Mouse (Mus musculus) embryonic facial prominence, embryonic 14.5 days (tissue): ENCODE data around the gene Fkbp15. TPM values are rescaled to one million over a fixed set of nuclear protein-coding genes. Genes with fewer than 3 reads are reported as not detected.

Experiments
- ATAC-seq: fragments of 200-750 bp; cut with Nextera tagmentation; 2 replicates; pipeline ENCODE4 v1.8.0; 2017; ENCODE audit warnings: low read depth, moderate number of reproducible peaks, moderate TSS enrichment
- DNase-seq: peaks from one replicate; pipeline ENCODE4 v3.0.0-alpha.2; 2015; ENCODE audit warnings: low spot score
- H3K27ac ChIP-seq: fragments of 300-500 bp; sonication (generic); replicated peaks from 2 replicates; pipeline ENCODE4 v1.5.1; 2014; ENCODE audit warnings: low read depth, mild to moderate bottlenecking, low read length, moderate library complexity
- H3K27me3 ChIP-seq: fragments of 300-500 bp; sonication (generic); replicated peaks from 2 replicates; pipeline ENCODE4 v1.6.1; 2014; ENCODE audit warnings: low read length; ENCODE audit not compliant: control insufficient read depth, insufficient read depth
- H3K36me3 ChIP-seq: fragments of 300-500 bp; sonication (generic); 2 replicates; pipeline ENCODE4 v1.6.1; 2014; ENCODE audit warnings: low read length, mixed read lengths; ENCODE audit not compliant: control insufficient read depth, insufficient read depth
- H3K4me1 ChIP-seq: fragments of 300-500 bp; sonication (generic); 2 replicates; pipeline ENCODE4 v1.6.1; 2014; ENCODE audit warnings: antibody characterized with exemption, low read length; ENCODE audit not compliant: control insufficient read depth, insufficient read depth
- H3K4me2 ChIP-seq: fragments of 300-500 bp; sonication (generic); 2 replicates; pipeline ENCODE4 v1.6.1; 2014; ENCODE audit warnings: low read depth, mild to moderate bottlenecking, low read length, moderate library complexity, mixed read lengths
- H3K4me3 ChIP-seq: fragments of 300-500 bp; sonication (generic); 2 replicates; pipeline ENCODE4 v1.5.1; 2014; ENCODE audit warnings: low read depth, mild to moderate bottlenecking, low read length
- H3K9ac ChIP-seq: fragments of 300-500 bp; sonication (generic); 2 replicates; pipeline ENCODE4 v1.6.1; 2014; ENCODE audit warnings: low read depth, mild to moderate bottlenecking, low read length, moderate library complexity, mixed read lengths
- H3K9me3 ChIP-seq: fragments of 300-500 bp; sonication (generic); 2 replicates; pipeline ENCODE4 v1.6.1; 2016; ENCODE audit warnings: low read length; ENCODE audit not compliant: control insufficient read depth
- WGBS: fragments of 180-500 bp; shearing (Covaris S2); extraction: QIAGEN DNeasy Blood & Tissue Kit; methylation state at CpG from one replicate; pipeline ENCODE4 v1.1.7; 2014; 5-methylcytosine and 5-hydroxymethylcytosine counted together
- polyA plus RNA-seq: library from polyadenylated mRNA; unstranded; fragments of >200 nt; fragmentation: Nextera tagmentation; extraction: Ambion mirVana; gene quantifications from 2 replicates; pipeline ENCODE4 v1.2.1, GENCODE M21; 2014

Fkbp15 gene
- polyA plus RNA-seq, 1 experiment from 2014 or later, result 25.2 TPM

GRCm38 (mm10) chr4:62395806-62396205 is 35.5 kb upstream of the Fkbp15 start:
- no peak overlapping the region for H3K27ac ChIP-seq
- H3K27me3 ChIP-seq, result no peaks in the 10 kb centered on the region
- H3K4me2 ChIP-seq, result no peak overlapping the region
- DNase-seq (no peak), ATAC-seq (no peak)
- no peak overlapping the region for H3K4me3 ChIP-seq
- H3K36me3 ChIP-seq, result peaks cover 78% of the 10 kb centered on the region
- H3K9ac ChIP-seq, result no peak overlapping the region
- WGBS, result 100% methylated on average over 1 of the region's 1 CpGs
- no peaks in the 10 kb centered on the region for H3K4me1 ChIP-seq
- no peaks in the 10 kb centered on the region for H3K9me3 ChIP-seq

- 64% methylated on average over 6 of the region's 6 CpGs for WGBS
- H3K9me3 ChIP-seq, result no peaks in the 10 kb centered on the region
- H3K36me3 ChIP-seq, result peaks cover 73% of the 10 kb centered on the region
- no peak overlapping the region for H3K4me3 ChIP-seq
- H3K4me1 ChIP-seq, result no peaks in the 10 kb centered on the region
- H3K27me3 ChIP-seq, result no peaks in the 10 kb centered on the region
- ATAC-seq (no peak), DNase-seq (peak; percentile 23)
- no peak overlapping the region for H3K4me2 ChIP-seq
- no peak overlapping the region for H3K9ac ChIP-seq
- H3K27ac ChIP-seq, result no peak overlapping the region
These were observed 33.1 kb upstream of the Fkbp15 start for GRCm38 (mm10) chr4:62393459-62393858.

- H3K9me3 ChIP-seq, result no peaks in the 10 kb centered on the region
- no peaks in the 10 kb centered on the region for H3K27me3 ChIP-seq
- H3K4me2 ChIP-seq, result no peak overlapping the region
- H3K36me3 ChIP-seq, result peaks cover 69% of the 10 kb centered on the region
- 84% methylated on average over 7 of the region's 7 CpGs for WGBS
- DNase-seq, result no peak
- no peak overlapping the region for H3K27ac ChIP-seq
- no peak for ATAC-seq
- H3K4me3 ChIP-seq, result no peak overlapping the region
- H3K9ac ChIP-seq, result no peak overlapping the region
- no peaks in the 10 kb centered on the region for H3K4me1 ChIP-seq
These were observed 31.5 kb upstream of the Fkbp15 start for GRCm38 (mm10) chr4:62391892-62392291.

GRCm38 (mm10) chr4:62389592-62390512 is 29.5 kb upstream of the Fkbp15 start:
- ATAC-seq (no peak), DNase-seq (no peak)
- 94% methylated on average over 5 of the region's 5 CpGs for WGBS
- H3K4me2 ChIP-seq, result no peak overlapping the region
- H3K4me1 ChIP-seq, result no peaks in the 10 kb centered on the region; the same call in 1 of the 2 replicates
- no peak overlapping the region for H3K9ac ChIP-seq
- no peaks in the 10 kb centered on the region for H3K9me3 ChIP-seq
- no peaks in the 10 kb centered on the region for H3K27me3 ChIP-seq
- peaks cover 60% of the 10 kb centered on the region for H3K36me3 ChIP-seq
- H3K27ac ChIP-seq, result no peak overlapping the region
- H3K4me3 ChIP-seq, result no peak overlapping the region

- WGBS, result 96% methylated on average over 7 of the region's 7 CpGs
- H3K4me1 ChIP-seq, result no peaks in the 10 kb centered on the region; the same call in 1 of the 2 replicates
- no peak overlapping the region for H3K4me2 ChIP-seq
- H3K4me3 ChIP-seq, result no peak overlapping the region
- DNase-seq (no peak), ATAC-seq (no peak)
- H3K27ac ChIP-seq, result no peak overlapping the region
- no peaks in the 10 kb centered on the region for H3K9me3 ChIP-seq
- H3K27me3 ChIP-seq, result no peaks in the 10 kb centered on the region
- H3K36me3 ChIP-seq, result peaks cover 42% of the 10 kb centered on the region
- no peak overlapping the region for H3K9ac ChIP-seq
These were observed 25.1 kb upstream of the Fkbp15 start for GRCm38 (mm10) chr4:62385439-62385838.

- H3K4me3 ChIP-seq, result no peak overlapping the region
- ATAC-seq (no peak), DNase-seq (no peak)
- WGBS, result 80% methylated on average over 1 of the region's 1 CpGs
- H3K4me1 ChIP-seq, result no peaks in the 10 kb centered on the region; the same call in 1 of the 2 replicates
- H3K9me3 ChIP-seq, result no peaks in the 10 kb centered on the region
- no peak overlapping the region for H3K9ac ChIP-seq
- no peaks in the 10 kb centered on the region for H3K27me3 ChIP-seq
- no peak overlapping the region for H3K27ac ChIP-seq
- H3K4me2 ChIP-seq, result no peak overlapping the region
- peaks cover 30% of the 10 kb centered on the region; the same call in 1 of the 2 replicates for H3K36me3 ChIP-seq
These were observed 23.8 kb upstream of the Fkbp15 start for GRCm38 (mm10) chr4:62384159-62384558.

- no peak overlapping the region for H3K4me3 ChIP-seq
- no peak overlapping the region for H3K27ac ChIP-seq
- no peaks in the 10 kb centered on the region for H3K27me3 ChIP-seq
- H3K9ac ChIP-seq, result no peak overlapping the region
- H3K36me3 ChIP-seq, result peaks cover 27% of the 10 kb centered on the region; the same call in 1 of the 2 replicates
- DNase-seq, result no peak
- 76% methylated on average over 7 of the region's 7 CpGs for WGBS
- ATAC-seq, result no peak
- H3K4me1 ChIP-seq, result no peaks in the 10 kb centered on the region; the same call in 1 of the 2 replicates
- no peak overlapping the region for H3K4me2 ChIP-seq
- H3K9me3 ChIP-seq, result no peaks in the 10 kb centered on the region
These were observed 23.4 kb upstream of the Fkbp15 start for GRCm38 (mm10) chr4:62383752-62384151.

GRCm38 (mm10) chr4:62383207-62383606 is 22.9 kb upstream of the Fkbp15 start:
- no peak overlapping the region for H3K27ac ChIP-seq
- H3K4me2 ChIP-seq, result no peak overlapping the region
- H3K4me1 ChIP-seq, result no peaks in the 10 kb centered on the region; the same call in 1 of the 2 replicates
- H3K9ac ChIP-seq, result no peak overlapping the region
- H3K27me3 ChIP-seq, result no peaks in the 10 kb centered on the region
- DNase-seq, result no peak
- WGBS, result 93% methylated on average over 6 of the region's 6 CpGs
- H3K36me3 ChIP-seq, result peaks cover 24% of the 10 kb centered on the region; the same call in 1 of the 2 replicates
- H3K9me3 ChIP-seq, result no peaks in the 10 kb centered on the region
- ATAC-seq, result no peak
- H3K4me3 ChIP-seq, result no peak overlapping the region
